Mouse (Mus musculus) megakaryocyte, embryonic 14.5 days (primary cell): ENCODE data around the gene Mark2.

ENCODE experiments used
- FLI1 ChIP-seq: IDR thresholded peaks from 2 replicates; pipeline ENCODE4 v1.6.1; 2012; ENCODE audit warnings: low read length, inconsistent platforms, mixed read lengths
- GATA1 ChIP-seq: IDR thresholded peaks from 3 replicates; pipeline ENCODE4 v1.6.1; 2012; ENCODE audit warnings: mixed read lengths, low read length, inconsistent platforms, borderline replicate concordance

DNA sequence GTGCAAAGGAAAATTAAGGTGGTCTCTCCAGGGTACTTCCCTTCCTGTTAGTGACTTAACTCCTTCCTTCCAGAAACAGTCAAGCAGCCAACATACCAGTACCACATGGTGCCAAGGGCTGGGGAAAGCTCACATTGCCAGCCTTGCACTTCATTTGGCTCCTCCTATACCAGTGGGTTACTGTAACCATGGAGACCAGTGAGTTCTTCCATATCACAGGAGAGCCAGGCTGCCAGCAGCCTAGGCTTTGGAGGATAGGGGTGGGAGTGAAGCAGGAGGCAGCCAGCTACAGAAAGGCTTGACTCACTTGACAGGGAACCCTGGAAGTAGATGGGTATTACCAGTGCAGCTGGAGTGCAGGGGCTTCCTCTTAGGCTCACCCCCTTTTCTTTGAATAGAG lies 42.6 kb downstream of the Mark2 start:
- TF ChIP-seq GATA1 (no peak), FLI1 (no peak)
